Mouse (Mus musculus): ENCODE measurements around the gene Cpne8. TPM values are rescaled to one million over a fixed set of nuclear protein-coding genes. Genes with fewer than 3 reads are reported as not detected.

The Cpne8 gene
- 28.1 TPM for polyA plus RNA-seq (2021)

GRCm38 (mm10) chr15:90678985-90679759, at the start of gene Cpne8:
Gene Cpne8, minus strand, starts transcription at chr15:90679432.
- POLR2A ChIA-PET: interaction anchor here (0.6 to 0.8 kb wide), 5 partner anchors 59 to 278 kb away, joined by 3 to 4 read pairs (median 3); no protein-coding TSS in a partner anchor
- ATAC-seq (peak; percentile 86), DNase-seq (ENCODE audit: low read depth, low spot score) (peak; percentile 17)
- H3K27me3 ChIP-seq: no peaks in the 10 kb centered on the region
- in situ Hi-C loops (cut with MboI; ENCODE audit: low pct_unique_long_range_greater_than_20kb): loop anchor here (5.0 kb wide), 1 partner anchor 427 kb away; no protein-coding TSS in a partner anchor
- CTCF ChIA-PET: interaction anchor here (0.6 to 2.5 kb wide), 14 partner anchors 10 to 1069 kb away, joined by 3 to 12 read pairs (median 4); no protein-coding TSS in a partner anchor
- no peak for TF ChIP-seq CTCF (IDR thresholded peaks at IDR 0.05)

- ATAC-seq (no peak), DNase-seq (ENCODE audit: low read depth, low spot score) (no peak)
- CTCF ChIA-PET: no interaction called here
- in situ Hi-C loops (cut with MboI; ENCODE audit: low pct_unique_long_range_greater_than_20kb): no loop called here
- TF ChIP-seq CTCF (IDR thresholded peaks at IDR 0.05): no peak
- H3K27me3 ChIP-seq: peaks cover 16% of the 10 kb centered on the region
- POLR2A ChIA-PET: no interaction called here
Measured at GRCm38 (mm10) chr15:90717717-90718116, 38.5 kb upstream of the Cpne8 start.

GRCm38 (mm10) chr15:90709296-90709695, 30.1 kb upstream of the Cpne8 start:
- DNase-seq (ENCODE audit: low read depth, low spot score) (no peak), ATAC-seq (peak; percentile 57)
- POLR2A ChIA-PET: no interaction called here
- peaks cover 14% of the 10 kb centered on the region for H3K27me3 ChIP-seq
- in situ Hi-C loops (cut with MboI; ENCODE audit: low pct_unique_long_range_greater_than_20kb): no loop called here
- no peak for TF ChIP-seq CTCF (IDR thresholded peaks at IDR 0.05)
- CTCF ChIA-PET: interaction anchor here (0.9 to 1.4 kb wide), 2 partner anchors 8 to 10 kb away, joined by 3 to 4 read pairs; no protein-coding TSS in a partner anchor

GRCm38 (mm10) chr15:90704314-90704713, 25.1 kb upstream of the Cpne8 start:
- DNase-seq (ENCODE audit: low read depth, low spot score) (no peak), ATAC-seq (no peak)
- ChIA-PET CTCF (interaction anchor here (0.8 kb wide), 1 partner anchor 1127 kb away, joined by 3 read pairs; no protein-coding TSS in a partner anchor), POLR2A (interaction anchor here (0.7 kb wide), 1 partner anchor 233 kb away, joined by 3 read pairs; no protein-coding TSS in a partner anchor)
- H3K27me3 ChIP-seq: peaks cover 3% of the 10 kb centered on the region
- TF ChIP-seq CTCF (IDR thresholded peaks at IDR 0.05): no peak
- in situ Hi-C loops (cut with MboI; ENCODE audit: low pct_unique_long_range_greater_than_20kb): no loop called here

- ATAC-seq (no peak), DNase-seq (ENCODE audit: low read depth, low spot score) (no peak)
- TF ChIP-seq CTCF (IDR thresholded peaks at IDR 0.05): no peak
- ChIA-PET POLR2A (interaction anchor here (0.7 kb wide), 2 partner anchors 101 to 234 kb away, joined by 3 to 4 read pairs; no protein-coding TSS in a partner anchor), CTCF (interaction anchor here (0.8 kb wide), 1 partner anchor 1126 kb away, joined by 3 read pairs; no protein-coding TSS in a partner anchor)
- H3K27me3 ChIP-seq: peaks cover 3% of the 10 kb centered on the region
- in situ Hi-C loops (cut with MboI; ENCODE audit: low pct_unique_long_range_greater_than_20kb): no loop called here
Measured at GRCm38 (mm10) chr15:90703502-90704232, 24.4 kb upstream of the Cpne8 start.

- ATAC-seq (no peak), DNase-seq (ENCODE audit: low read depth, low spot score) (no peak)
- TF ChIP-seq CTCF (IDR thresholded peaks at IDR 0.05): no peak
- POLR2A ChIA-PET: no interaction called here
- no peaks in the 10 kb centered on the region for H3K27me3 ChIP-seq
- CTCF ChIA-PET: interaction anchor here (1.6 kb wide), 1 partner anchor 150 kb away, joined by 4 read pairs; no protein-coding TSS in a partner anchor
- in situ Hi-C loops (cut with MboI; ENCODE audit: low pct_unique_long_range_greater_than_20kb): no loop called here
Measured at GRCm38 (mm10) chr15:90686770-90687169, 7.5 kb upstream of the Cpne8 start.

- peak; percentile 13 for DNase-seq (ENCODE audit: low read depth, low spot score)
- CTCF ChIA-PET: interaction anchor here (0.6 to 2.5 kb wide), 13 partner anchors 9 to 449 kb away, joined by 3 to 12 read pairs (median 4); no protein-coding TSS in a partner anchor
- H3K27me3 ChIP-seq: no peaks in the 10 kb centered on the region
- POLR2A ChIA-PET: interaction anchor here (0.6 to 0.8 kb wide), 4 partner anchors 63 to 279 kb away, joined by 3 read pairs; no protein-coding TSS in a partner anchor
- peak; percentile 87 for ATAC-seq
- TF ChIP-seq CTCF (IDR thresholded peaks at IDR 0.05): peak; percentile 99
- in situ Hi-C loops (cut with MboI; ENCODE audit: low pct_unique_long_range_greater_than_20kb): loop anchor here (5.0 kb wide), 1 partner anchor 428 kb away; no protein-coding TSS in a partner anchor
Measured at GRCm38 (mm10) chr15:90679760-90680579, 738 bp upstream of the Cpne8 start.

- DNase-seq (ENCODE audit: low read depth, low spot score) (peak; percentile 6), ATAC-seq (no peak)
- POLR2A ChIA-PET: interaction anchor here (0.6 kb wide), 2 partner anchors 58 to 173 kb away, joined by 3 to 4 read pairs; no protein-coding TSS in a partner anchor
- H3K27me3 ChIP-seq: no peaks in the 10 kb centered on the region
- TF ChIP-seq CTCF (IDR thresholded peaks at IDR 0.05): no peak
- in situ Hi-C loops (cut with MboI; ENCODE audit: low pct_unique_long_range_greater_than_20kb): loop anchor here (5.0 kb wide), 1 partner anchor 426 kb away; no protein-coding TSS in a partner anchor
- CTCF ChIA-PET: interaction anchor here (0.6 to 2.5 kb wide), 7 partner anchors 11 to 1070 kb away, joined by 3 to 12 read pairs (median 4); no protein-coding TSS in a partner anchor
Measured at GRCm38 (mm10) chr15:90678488-90678887, 744 bp downstream of the Cpne8 start.

GRCm38 (mm10) chr15:90669494-90669893, 9.7 kb downstream of the Cpne8 start:
- in situ Hi-C loops (cut with MboI; ENCODE audit: low pct_unique_long_range_greater_than_20kb): no loop called here
- no peak for ATAC-seq
- H3K27me3 ChIP-seq: no peaks in the 10 kb centered on the region
- ChIA-PET CTCF (no interaction called here), POLR2A (interaction anchor here (0.6 kb wide), 1 partner anchor 179 kb away, joined by 5 read pairs; no protein-coding TSS in a partner anchor)
- no peak for DNase-seq (ENCODE audit: low read depth, low spot score)
- TF ChIP-seq CTCF (IDR thresholded peaks at IDR 0.05): no peak
